Mouse (Mus musculus): ENCODE results near the gene Ythdf2. TPM values are rescaled to one million over a fixed set of nuclear protein-coding genes. Genes with fewer than 3 reads are reported as not detected.
"Not testable (repeated sequence)": the region's sequence is repeated elsewhere in the genome, so short reads cannot be mapped to it uniquely, and the experiment has no call there.

Ythdf2 gene
- polyA plus RNA-seq, 1 experiment from 2014 or later, result 40.3 TPM

DNA sequence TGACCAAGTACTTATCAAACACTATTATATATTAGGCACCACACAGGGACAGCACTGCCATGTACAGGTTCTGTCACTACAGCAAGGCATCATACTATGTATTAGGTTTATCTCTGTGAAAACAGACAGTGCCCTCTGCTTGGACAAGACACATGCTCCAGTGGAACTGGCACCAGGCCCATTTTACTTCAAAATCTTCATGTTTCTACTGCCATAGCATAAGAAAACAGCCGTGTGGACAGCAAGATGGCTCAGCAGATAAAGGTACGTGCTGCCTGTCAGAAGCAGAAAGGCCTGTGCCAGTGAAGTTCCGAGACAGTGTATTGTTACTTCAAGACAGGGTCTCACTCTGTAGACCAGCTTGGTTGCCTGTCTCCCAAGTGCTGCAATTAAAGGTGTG is 29.1 kb upstream of the Ythdf2 start:
- no peak overlapping the region for H3K4me2 ChIP-seq
- DNase-seq (peak; percentile 23), ATAC-seq (ENCODE audit: low read depth) (peak; percentile 66)
- H3K27me3 ChIP-seq, result no peaks in the 10 kb centered on the region
- H3K9ac ChIP-seq, result 0 out of 2 replicates have a peak overlapping the region, but pooled peaks have one; percentile 26
- H3K27ac ChIP-seq, result peak overlapping the region; percentile 56
- H3K36me3 ChIP-seq, result peaks cover 87% of the 10 kb centered on the region
- H3K9me3 ChIP-seq (replicated peaks), result no peaks in the 10 kb centered on the region
- no peak overlapping the region for H3K4me3 ChIP-seq (replicated peaks)
- WGBS (ENCODE audit: insufficient replicate concordance), result 14% methylated on average over 3 of the region's 3 CpGs
- peaks cover 36% of the 10 kb centered on the region for H3K4me1 ChIP-seq (replicated peaks)

GRCm38 (mm10) chr4:132240367-132240766 is 28.3 kb upstream of the Ythdf2 start:
- no peaks in the 10 kb centered on the region for H3K27me3 ChIP-seq
- H3K4me1 ChIP-seq (replicated peaks), result peaks cover 30% of the 10 kb centered on the region
- no peak for DNase-seq
- ATAC-seq (ENCODE audit: low read depth), result no peak
- H3K27ac ChIP-seq, result no peak overlapping the region
- H3K9ac ChIP-seq, result no peak overlapping the region
- no peak overlapping the region for H3K4me3 ChIP-seq (replicated peaks)
- 18% methylated on average over 3 of the region's 3 CpGs for WGBS (ENCODE audit: insufficient replicate concordance)
- no peak overlapping the region for H3K4me2 ChIP-seq
- peaks cover 86% of the 10 kb centered on the region for H3K36me3 ChIP-seq
- no peaks in the 10 kb centered on the region for H3K9me3 ChIP-seq (replicated peaks)

- WGBS (ENCODE audit: insufficient replicate concordance), result 86% methylated on average over 4 of the region's 4 CpGs
- H3K27ac ChIP-seq, result no peak overlapping the region; the same call in 1 of the 2 replicates
Observed at GRCm38 (mm10) chr4:132238356-132238755, 26.3 kb upstream of the Ythdf2 start.

GRCm38 (mm10) chr4:132234710-132235109 is 22.6 kb upstream of the Ythdf2 start:
- peaks cover 95% of the 10 kb centered on the region for H3K36me3 ChIP-seq
- 82% methylated on average over 8 of the region's 8 CpGs for WGBS (ENCODE audit: insufficient replicate concordance)
- DNase-seq, result no peak

More at GRCm38 (mm10) chr4:132238356-132238755, 26.3 kb upstream of the Ythdf2 start:
- no peak overlapping the region for H3K9ac ChIP-seq
- DNase-seq, result no peak
- H3K27me3 ChIP-seq, result no peaks in the 10 kb centered on the region
- H3K9me3 ChIP-seq (replicated peaks), result no peaks in the 10 kb centered on the region
- no peak overlapping the region for H3K4me2 ChIP-seq
- H3K36me3 ChIP-seq, result peaks cover 94% of the 10 kb centered on the region
- no peak for ATAC-seq (ENCODE audit: low read depth)
- peaks cover 21% of the 10 kb centered on the region for H3K4me1 ChIP-seq (replicated peaks)
- no peak overlapping the region for H3K4me3 ChIP-seq (replicated peaks)

GRCm38 (mm10) chr4:132230422-132230821 is 18.3 kb upstream of the Ythdf2 start:
- Histone ChIP-seq H3K9ac (no peak overlapping the region), H3K4me1 (replicated peaks) (peaks cover 9% of the 10 kb centered on the region), H3K27me3 (no peaks in the 10 kb centered on the region), H3K4me3 (replicated peaks) (no peak overlapping the region), H3K36me3 (peaks cover 97% of the 10 kb centered on the region), H3K9me3 (replicated peaks) (no peaks in the 10 kb centered on the region), H3K4me2 (no peak overlapping the region), H3K27ac (peak overlapping the region; percentile 13; the same call in 1 of the 2 replicates)
- WGBS (ENCODE audit: insufficient replicate concordance), result 52% methylated on average over 5 of the region's 5 CpGs
- ATAC-seq (ENCODE audit: low read depth), result no peak
- DNase-seq, result no peak

More at GRCm38 (mm10) chr4:132234710-132235109, 22.6 kb upstream of the Ythdf2 start:
- Histone ChIP-seq H3K27me3 (no peaks in the 10 kb centered on the region), H3K27ac (no peak overlapping the region), H3K9ac (no peak overlapping the region), H3K4me2 (no peak overlapping the region), H3K9me3 (replicated peaks) (no peaks in the 10 kb centered on the region), H3K4me1 (replicated peaks) (peaks cover 9% of the 10 kb centered on the region), H3K4me3 (replicated peaks) (no peak overlapping the region)
- no peak for ATAC-seq (ENCODE audit: low read depth)

DNA sequence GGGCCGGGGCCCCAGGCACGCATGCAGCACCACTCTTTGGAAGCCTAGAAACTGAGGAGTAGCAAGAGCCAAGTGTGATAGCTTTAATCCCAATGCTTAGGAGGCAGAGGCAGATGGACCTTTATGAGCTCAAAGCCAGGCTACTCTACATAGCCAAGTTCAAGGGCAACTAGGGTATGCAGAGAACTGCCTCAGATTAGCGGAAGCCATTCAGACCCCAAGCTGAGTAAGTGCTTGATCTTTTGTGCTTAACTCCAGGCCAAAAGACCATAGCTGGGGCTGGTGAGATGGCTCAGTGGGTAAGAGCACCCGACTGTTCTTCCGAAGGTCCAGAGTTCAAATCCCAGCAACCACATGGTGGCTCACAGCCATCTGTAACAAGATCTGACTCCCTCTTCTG is 9.9 kb upstream of the Ythdf2 start:
- Histone ChIP-seq H3K36me3 (peaks cover 42% of the 10 kb centered on the region), H3K4me1 (replicated peaks) (peaks cover 16% of the 10 kb centered on the region)
- ATAC-seq (ENCODE audit: low read depth); H3K9ac ChIP-seq; H3K27ac ChIP-seq; H3K4me2 ChIP-seq; H3K4me3 ChIP-seq (replicated peaks); H3K27me3 ChIP-seq; DNase-seq; H3K9me3 ChIP-seq (replicated peaks): not testable (repeated sequence)
- 82% methylated on average over 5 of the region's 5 CpGs for WGBS (ENCODE audit: insufficient replicate concordance)

DNA sequence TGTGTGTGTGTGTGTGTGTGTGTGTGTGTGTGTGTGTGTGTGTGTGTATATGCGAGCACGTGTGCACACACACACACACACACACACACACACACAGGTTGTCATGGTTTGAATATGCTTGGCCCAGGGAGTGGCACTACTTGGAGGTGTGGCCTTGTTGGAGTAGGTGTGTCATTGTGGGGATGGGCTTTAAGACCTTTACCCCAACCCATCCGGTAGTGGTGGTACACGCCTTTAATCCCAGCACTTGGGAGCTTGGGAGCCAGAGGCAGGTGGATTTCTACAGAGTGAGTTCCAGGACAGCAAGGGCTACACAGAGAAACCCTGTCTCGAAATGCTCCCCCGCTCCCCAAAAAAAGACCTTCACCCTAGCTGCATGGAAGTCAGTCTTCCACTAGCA is 6.3 kb upstream of the Ythdf2 start:
- peaks cover 49% of the 10 kb centered on the region for H3K4me1 ChIP-seq (replicated peaks)
- not testable (repeated sequence) for H3K4me2 ChIP-seq; H3K27ac ChIP-seq; DNase-seq; H3K4me3 ChIP-seq (replicated peaks); ATAC-seq (ENCODE audit: low read depth); H3K36me3 ChIP-seq; H3K9me3 ChIP-seq (replicated peaks); H3K9ac ChIP-seq; H3K27me3 ChIP-seq
- WGBS (ENCODE audit: insufficient replicate concordance), result 82% methylated on average over 6 of the region's 6 CpGs

DNA sequence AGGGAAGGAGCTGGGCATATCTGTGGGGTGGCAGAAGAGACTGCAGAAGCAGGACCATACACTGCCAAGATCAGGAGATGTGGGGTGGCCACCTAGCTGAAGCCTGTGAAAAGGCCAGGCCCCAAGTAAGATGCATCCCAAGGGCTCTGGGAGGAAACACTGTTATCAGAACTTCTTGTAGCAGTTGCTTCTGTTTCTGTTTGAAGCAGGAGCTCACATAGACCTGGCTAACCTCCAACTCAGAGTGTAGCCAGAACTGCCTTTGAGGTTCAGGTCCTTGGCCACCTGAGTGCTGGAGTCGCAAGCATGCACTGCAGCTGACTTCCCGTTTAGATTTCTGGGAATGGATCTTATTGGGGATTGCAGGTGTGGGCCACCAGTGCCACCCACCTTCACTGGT is 5.7 kb upstream of the Ythdf2 start:
- 54% methylated on average over 2 of the region's 2 CpGs for WGBS (ENCODE audit: insufficient replicate concordance)

DNA sequence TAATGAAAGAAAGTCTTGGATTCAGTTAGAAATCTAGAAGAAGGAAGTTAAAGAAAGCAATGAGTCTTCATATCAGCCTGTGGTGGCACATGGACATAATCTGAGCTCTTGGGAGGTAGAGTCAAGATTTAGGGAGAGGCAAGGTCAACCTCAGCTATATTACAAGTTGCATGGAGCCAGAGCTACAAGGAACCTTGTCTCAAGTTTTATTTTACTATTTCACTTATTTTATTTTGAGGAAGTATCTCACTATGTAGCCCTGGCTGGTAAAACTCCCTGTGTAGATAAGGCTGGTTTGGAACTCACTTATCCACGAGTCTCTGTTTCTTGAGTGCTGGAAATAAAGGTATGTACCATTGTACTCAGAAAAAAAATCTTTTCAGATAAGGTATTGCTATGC is 4.5 kb upstream of the Ythdf2 start:
- H3K4me1 ChIP-seq (replicated peaks), result peaks cover 60% of the 10 kb centered on the region
- no peaks in the 10 kb centered on the region for H3K9me3 ChIP-seq (replicated peaks)
- H3K4me3 ChIP-seq (replicated peaks), result no peak overlapping the region
- no peak overlapping the region for H3K9ac ChIP-seq
- no peak overlapping the region for H3K4me2 ChIP-seq
- ATAC-seq (ENCODE audit: low read depth) (no peak), DNase-seq (no peak)
- no peaks in the 10 kb centered on the region for H3K36me3 ChIP-seq
- H3K27me3 ChIP-seq, result no peaks in the 10 kb centered on the region
- 6% methylated on average over 1 of the region's 1 CpGs for WGBS (ENCODE audit: insufficient replicate concordance)
- H3K27ac ChIP-seq, result no peak overlapping the region

More for the DNA sequence above, 5.7 kb upstream of the Ythdf2 start:
- Histone ChIP-seq H3K27me3 (no peaks in the 10 kb centered on the region), H3K9ac (no peak overlapping the region), H3K4me3 (replicated peaks) (no peak overlapping the region), H3K9me3 (replicated peaks) (no peaks in the 10 kb centered on the region), H3K4me2 (no peak overlapping the region), H3K27ac (no peak overlapping the region), H3K4me1 (replicated peaks) (peaks cover 54% of the 10 kb centered on the region), H3K36me3 (0 out of 2 replicates have a peak, but pooled peaks cover 2% of the 10 kb centered on the region)
- ATAC-seq (ENCODE audit: low read depth), result no peak
- no peak for DNase-seq

GRCm38 (mm10) chr4:132214847-132215246 is 2.7 kb upstream of the Ythdf2 start:
- peak overlapping the region; percentile 40 for H3K9ac ChIP-seq
- 12% methylated on average over 4 of the region's 4 CpGs for WGBS (ENCODE audit: insufficient replicate concordance)
- no peaks in the 10 kb centered on the region for H3K9me3 ChIP-seq (replicated peaks)
- H3K27ac ChIP-seq, result peak overlapping the region; percentile 24; the same call in 1 of the 2 replicates
- peaks cover 62% of the 10 kb centered on the region for H3K4me1 ChIP-seq (replicated peaks)
- peaks cover 7% of the 10 kb centered on the region; the same call in 1 of the 2 replicates for H3K36me3 ChIP-seq
- peak overlapping the region; percentile 13; the same call in 1 of the 2 replicates for H3K4me2 ChIP-seq
- H3K4me3 ChIP-seq (replicated peaks), result no peak overlapping the region
- ATAC-seq (ENCODE audit: low read depth), result no peak
- no peaks in the 10 kb centered on the region for H3K27me3 ChIP-seq
- DNase-seq, result peak; percentile 15

DNA sequence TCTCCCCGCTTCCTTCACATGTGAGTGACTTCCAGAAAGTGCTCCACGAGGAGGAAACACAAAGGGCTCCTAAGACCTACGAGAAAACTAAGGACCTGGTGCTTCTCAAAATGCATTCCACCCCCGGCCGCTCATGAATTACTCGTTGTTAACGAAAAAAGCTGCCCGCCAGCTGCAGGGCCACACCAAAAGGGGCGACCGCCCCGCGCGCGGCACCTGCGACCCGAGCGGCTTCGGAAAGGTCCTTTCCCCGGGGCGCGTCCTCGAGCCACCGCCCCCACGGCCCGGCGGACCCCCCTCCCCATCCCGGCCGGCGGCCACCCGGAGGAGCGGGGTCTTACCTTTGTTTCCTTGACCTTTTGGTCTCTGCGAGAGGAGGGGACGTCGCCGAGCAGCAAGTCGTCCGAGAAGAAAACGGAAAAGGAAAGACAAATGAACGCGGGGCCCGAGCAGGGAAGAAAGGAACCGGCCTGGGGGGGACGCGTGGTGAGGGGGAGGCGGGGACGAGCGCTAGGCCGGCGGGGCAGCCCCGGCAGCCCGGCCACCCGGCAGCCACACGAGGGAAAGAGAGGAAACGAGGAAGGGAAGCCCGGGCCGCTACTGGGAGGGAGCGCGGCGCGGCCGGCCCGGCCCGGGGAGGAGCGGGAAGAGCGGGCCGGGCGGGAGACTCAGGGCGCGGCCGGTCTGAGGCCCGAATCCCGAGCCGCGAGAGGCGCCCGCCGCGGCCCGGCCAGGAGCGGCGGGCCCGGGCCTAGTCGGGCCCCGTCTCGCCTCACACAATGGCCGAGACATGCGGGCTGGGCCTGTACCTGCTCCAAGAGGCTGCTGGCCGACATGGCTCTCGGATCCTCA is 786 bp downstream of the Ythdf2 start:
- 1% methylated on average over 88 of the region's 89 CpGs for WGBS (ENCODE audit: insufficient replicate concordance)
- no peaks in the 10 kb centered on the region for H3K9me3 ChIP-seq (replicated peaks)
- peak overlapping the region; percentile 99 for H3K9ac ChIP-seq
- DNase-seq (peak; percentile 19), ATAC-seq (ENCODE audit: low read depth) (peak; percentile 74)
- no peaks in the 10 kb centered on the region for H3K27me3 ChIP-seq
- H3K36me3 ChIP-seq, result peaks cover 34% of the 10 kb centered on the region
- peak overlapping the region; percentile 83 for H3K4me2 ChIP-seq
- peak overlapping the region; percentile 96 for H3K27ac ChIP-seq
- H3K4me3 ChIP-seq (replicated peaks), result peak overlapping the region; percentile 99
- peaks cover 75% of the 10 kb centered on the region for H3K4me1 ChIP-seq (replicated peaks)

All from liver, embryonic 13.5 days (tissue).